Mouse (Mus musculus) liver, embryonic 14.5 days (tissue): ENCODE results near the gene Gm10031.

ENCODE experiments used
- CTCF ChIP-seq: IDR thresholded peaks from 2 replicates; pipeline ENCODE4 v1.5.1; 2016; ENCODE audit warnings: antibody characterized with exemption, low read depth, control low read depth
- EP300 ChIP-seq: IDR thresholded peaks from 2 replicates; pipeline ENCODE4 v1.6.1; 2016; ENCODE audit warnings: antibody characterized with exemption, low read depth

GRCm38 (mm10) chr1:156488031-156488430, 35.8 kb upstream of the Gm10031 start:
- TF ChIP-seq CTCF (no peak), EP300 (no peak)
